Mouse (Mus musculus): ENCODE data around the gene Kcnip2. TPM values are rescaled to one million over a fixed set of nuclear protein-coding genes. Genes with fewer than 3 reads are reported as not detected.

Gene Kcnip2
- 0.59 TPM for polyA plus RNA-seq (2015; fragmentation: Illumina TruSeq; extraction: RNeasy Lipid Tissue Mini Kit (QIAGEN cat#74804); ENCODE audit: insufficient read depth, low read depth, low replicate concordance)

GRCm38 (mm10) chr19:45815831-45816405, at the start of gene Kcnip2:
Gene Kcnip2 (minus strand): TSS chr19:45816061.

GRCm38 (mm10) chr19:45783181-45783932, 32.5 kb downstream of the Kcnip2 start, which contains the start of gene Mgea5:
Gene Mgea5 (minus strand): TSS chr19:45783837.

GRCm38 (mm10) chr19:45749243-45750043, 66.4 kb downstream of the Kcnip2 start, which contains the start of gene Npm3:
Gene Npm3 (minus strand): TSS chr19:45749591.

GRCm38 (mm10) chr19:45742218-45742983, 73.5 kb downstream of the Kcnip2 start, which contains the start of gene Fgf8:
Gene Fgf8 (minus strand): TSS chr19:45742915.

Other genes with a start within 250 kb of the Kcnip2 start
- 5.5 TPM for gene Fbxw4, start 155.7 kb downstream of the Kcnip2 start, polyA plus RNA-seq (2015; fragmentation: Illumina TruSeq; extraction: RNeasy Lipid Tissue Mini Kit (QIAGEN cat#74804); ENCODE audit: insufficient read depth, low read depth, low replicate concordance)
- gene Fgf8, start 73.1 kb downstream of the Kcnip2 start, polyA plus RNA-seq (2015; fragmentation: Illumina TruSeq; extraction: RNeasy Lipid Tissue Mini Kit (QIAGEN cat#74804); ENCODE audit: insufficient read depth, low read depth, low replicate concordance): not detected
- 14.4 TPM for gene Npm3, start 66.5 kb downstream of the Kcnip2 start, polyA plus RNA-seq (2015; fragmentation: Illumina TruSeq; extraction: RNeasy Lipid Tissue Mini Kit (QIAGEN cat#74804); ENCODE audit: insufficient read depth, low read depth, low replicate concordance)
- 24.5 TPM for gene Mgea5, start 32.2 kb downstream of the Kcnip2 start, polyA plus RNA-seq (2015; fragmentation: Illumina TruSeq; extraction: RNeasy Lipid Tissue Mini Kit (QIAGEN cat#74804); ENCODE audit: insufficient read depth, low read depth, low replicate concordance)
- 2.5 TPM for gene Armh3, start 182.4 kb upstream of the Kcnip2 start, polyA plus RNA-seq (2015; fragmentation: Illumina TruSeq; extraction: RNeasy Lipid Tissue Mini Kit (QIAGEN cat#74804); ENCODE audit: insufficient read depth, low read depth, low replicate concordance)
- gene Hps6, start 187.4 kb upstream of the Kcnip2 start, polyA plus RNA-seq (2015; fragmentation: Illumina TruSeq; extraction: RNeasy Lipid Tissue Mini Kit (QIAGEN cat#74804); ENCODE audit: insufficient read depth, low read depth, low replicate concordance): 2.1 TPM
- gene Pprc1, start 228.8 kb upstream of the Kcnip2 start, polyA plus RNA-seq (2015; fragmentation: Illumina TruSeq; extraction: RNeasy Lipid Tissue Mini Kit (QIAGEN cat#74804); ENCODE audit: insufficient read depth, low read depth, low replicate concordance): 13.5 TPM
- 27.9 TPM for gene Ldb1, start 229.2 kb upstream of the Kcnip2 start, polyA plus RNA-seq (2015; fragmentation: Illumina TruSeq; extraction: RNeasy Lipid Tissue Mini Kit (QIAGEN cat#74804); ENCODE audit: insufficient read depth, low read depth, low replicate concordance)